Mouse (Mus musculus): Measurements from ENCODE around the gene Elmo1.

Elmo1 gene

DNA sequence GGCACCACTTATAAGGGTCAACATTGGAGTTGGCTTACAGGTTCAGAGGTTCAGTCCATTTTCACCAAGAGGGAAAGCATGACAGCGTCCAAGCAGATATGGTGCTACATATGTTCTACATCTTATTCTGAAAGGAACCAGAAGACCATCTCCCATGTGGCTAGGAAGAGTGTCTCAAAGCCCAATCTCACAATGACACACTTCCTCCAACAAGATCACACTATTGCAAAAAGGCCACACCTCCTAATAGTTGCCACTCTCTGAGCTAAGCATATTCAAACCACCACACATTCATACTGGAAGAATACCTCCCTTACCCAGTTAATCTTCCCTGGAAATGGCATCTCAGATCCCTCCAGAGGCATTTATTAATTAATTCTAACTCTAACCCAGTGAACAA lies 66.7 kb downstream of the Elmo1 start:
- no peak for DNase-seq (ENCODE audit: low read depth, low spot score)

DNA sequence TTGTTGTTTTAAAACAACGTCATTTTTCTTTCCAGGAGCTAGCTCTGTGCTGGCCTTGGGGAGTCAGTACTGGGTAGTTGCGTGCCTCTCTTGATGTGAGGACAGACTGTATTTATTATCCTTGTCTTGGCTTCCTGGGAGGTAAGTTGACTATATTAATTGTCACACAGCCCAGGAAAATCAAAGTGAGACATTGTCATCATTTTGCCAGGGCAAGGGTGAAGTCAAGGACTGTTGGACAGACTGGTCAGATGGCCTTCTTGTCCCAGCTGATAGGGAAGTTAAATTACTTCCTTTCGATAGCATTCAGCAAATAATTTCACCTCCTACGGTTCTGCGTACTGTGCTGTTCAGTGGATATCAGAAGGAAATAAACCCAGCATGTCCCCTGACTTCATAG lies 67.1 kb downstream of the Elmo1 start:
- DNase-seq (ENCODE audit: low read depth, low spot score) = no peak

DNA sequence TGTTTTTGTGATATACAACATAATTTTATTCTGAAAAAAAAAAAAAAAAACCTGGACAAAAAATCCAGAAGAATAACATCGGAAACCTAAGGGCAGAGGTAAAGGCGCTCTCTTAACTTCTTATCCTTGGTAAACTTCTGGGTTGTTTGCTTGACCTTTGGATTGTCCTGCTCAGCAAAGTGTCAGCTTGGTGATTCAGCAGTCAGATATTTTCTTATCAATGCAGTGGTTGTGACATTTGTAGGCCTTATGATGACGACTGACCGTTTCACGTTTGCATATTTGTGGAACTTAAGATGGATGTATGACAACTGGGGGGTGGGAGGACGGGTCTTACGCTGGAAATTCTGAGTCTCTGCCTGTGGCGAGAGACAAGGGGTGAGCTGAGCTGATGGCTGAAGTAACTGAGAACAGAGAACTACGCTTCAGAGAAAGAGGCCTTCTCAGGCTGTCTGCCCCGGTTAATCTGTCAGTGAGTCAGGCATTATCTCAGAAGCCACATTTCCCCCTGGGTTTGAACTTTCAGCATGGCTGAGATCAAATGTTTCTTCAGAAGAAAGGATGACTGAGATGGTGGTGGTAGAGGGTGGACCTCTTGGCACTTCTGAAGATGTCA lies 73.1 kb downstream of the Elmo1 start:
- peak; percentile 20 for DNase-seq (ENCODE audit: low read depth, low spot score)

DNA sequence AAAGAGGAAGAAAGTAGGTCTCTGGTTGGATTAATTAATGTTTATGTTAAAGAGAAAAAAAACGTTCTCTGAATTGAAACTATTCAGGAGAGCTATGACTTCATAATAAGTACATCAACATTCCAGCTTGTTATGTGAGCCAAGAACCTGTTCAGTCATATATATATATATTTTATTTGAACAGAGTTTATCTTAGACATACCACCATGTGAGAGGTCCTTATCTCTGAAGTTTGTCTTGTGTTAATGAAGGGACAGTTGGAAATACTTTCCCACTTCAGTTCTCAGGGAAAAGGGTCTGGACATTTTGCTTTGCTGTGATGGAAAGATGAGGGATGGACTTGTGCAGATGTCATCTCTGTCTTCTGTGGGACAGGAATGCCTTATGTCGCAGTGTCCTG lies 74.4 kb downstream of the Elmo1 start:
- no peak for DNase-seq (ENCODE audit: low read depth, low spot score)

DNA sequence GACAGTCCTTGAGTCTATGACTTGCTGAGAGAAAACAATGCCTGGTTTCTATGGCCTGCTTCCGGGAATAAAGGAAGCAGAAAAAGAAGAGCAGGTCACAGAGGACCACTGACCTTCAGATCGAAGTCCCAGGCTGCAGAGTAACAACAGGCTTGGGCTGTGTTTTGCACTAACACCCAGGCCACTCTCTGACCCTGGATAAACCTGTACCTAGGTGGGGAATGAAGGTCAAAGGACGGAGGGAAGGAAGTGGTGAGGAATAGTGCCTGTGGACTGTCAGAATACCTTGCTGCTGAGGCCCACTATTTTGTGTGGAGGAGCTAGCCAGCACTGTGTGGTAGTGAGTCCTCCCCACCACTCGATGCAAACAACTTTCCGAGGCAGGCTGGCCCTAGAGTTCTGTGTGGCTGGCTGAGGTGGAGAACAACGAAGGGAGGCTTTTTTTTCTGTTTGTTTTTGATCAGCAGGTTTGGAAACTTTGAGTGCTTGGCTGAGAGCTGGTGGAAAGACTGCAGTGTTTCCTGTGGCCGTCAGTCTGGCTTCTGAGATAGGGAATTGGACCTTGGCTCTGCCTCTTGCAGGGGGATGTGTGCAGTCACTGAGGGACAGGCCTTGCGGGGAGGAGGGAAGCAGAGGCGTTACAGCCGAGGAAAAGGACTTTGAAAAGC lies 83.7 kb downstream of the Elmo1 start:
- DNase-seq (ENCODE audit: low read depth, low spot score) = no peak

DNA sequence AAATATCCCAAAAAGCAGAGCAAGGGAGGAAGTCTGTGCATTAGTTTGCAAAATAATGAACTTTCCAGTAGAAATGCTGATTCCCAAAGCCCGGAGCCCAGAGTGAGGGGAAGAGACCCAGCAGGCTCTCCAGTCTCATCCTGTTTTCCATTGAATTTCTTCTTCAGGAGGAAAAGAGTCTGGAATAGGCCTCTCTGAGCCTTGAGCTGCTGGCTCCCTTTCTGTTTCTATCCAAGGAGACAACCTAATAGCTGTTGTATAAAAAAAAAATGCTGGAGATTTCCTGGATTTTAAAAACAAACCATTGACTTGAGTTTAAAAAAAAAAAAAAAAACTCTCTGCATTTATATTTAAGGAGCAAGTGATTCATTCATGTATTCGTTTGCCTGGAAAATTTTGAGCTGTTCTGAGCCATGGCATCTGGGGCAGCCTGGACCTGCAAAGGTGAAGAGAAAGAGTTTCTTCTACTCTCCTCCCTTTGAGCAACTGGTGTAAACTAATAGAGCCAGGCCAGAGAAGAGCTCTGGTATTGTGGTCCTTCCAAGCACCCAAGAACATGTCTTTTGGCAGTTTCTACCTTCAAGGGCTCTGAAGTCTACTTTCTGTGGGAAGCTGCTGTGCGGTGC lies 84.4 kb downstream of the Elmo1 start:
- no peak for DNase-seq (ENCODE audit: low read depth, low spot score)

DNA sequence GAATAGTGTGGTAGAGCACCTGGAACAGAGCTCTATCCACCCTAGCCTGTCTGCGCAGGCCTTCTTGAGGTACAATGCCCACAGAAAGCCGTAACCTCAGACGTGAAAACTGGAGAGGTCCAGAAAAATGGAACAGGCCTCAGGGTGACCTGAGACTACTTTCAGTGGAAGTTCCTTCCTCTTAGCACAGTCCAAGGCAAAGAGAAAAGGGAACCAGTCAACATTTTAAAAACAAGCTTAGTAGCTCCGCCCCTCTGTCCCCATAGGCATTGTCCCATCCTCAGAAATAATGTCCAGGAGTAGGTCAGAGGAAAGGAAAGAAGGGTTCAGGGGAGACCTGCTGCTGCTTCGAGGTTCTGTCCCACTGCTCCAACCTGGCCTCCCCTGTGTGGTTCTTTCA lies 90.3 kb downstream of the Elmo1 start:
- DNase-seq (ENCODE audit: low read depth, low spot score) = no peak

DNA sequence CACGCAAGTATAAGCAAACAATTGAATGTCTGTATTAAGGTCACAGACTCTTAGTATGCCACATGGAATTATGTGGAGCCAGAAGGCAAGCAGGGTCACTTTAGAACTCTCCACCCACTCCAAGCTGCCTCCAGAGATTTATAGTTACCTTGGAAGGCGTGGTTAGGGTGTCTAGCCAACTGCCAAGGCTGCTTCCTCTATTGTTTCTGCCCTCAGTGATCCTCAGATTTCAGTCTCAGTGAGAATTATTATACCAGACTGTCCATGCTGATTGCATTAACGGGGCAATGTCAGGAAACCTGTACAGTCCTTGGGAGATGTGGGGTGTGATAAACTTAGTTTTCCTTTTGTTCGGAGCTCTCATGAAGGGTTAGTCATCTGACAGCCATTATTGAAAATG lies 90.9 kb downstream of the Elmo1 start:
- DNase-seq (ENCODE audit: low read depth, low spot score) = no peak

DNA sequence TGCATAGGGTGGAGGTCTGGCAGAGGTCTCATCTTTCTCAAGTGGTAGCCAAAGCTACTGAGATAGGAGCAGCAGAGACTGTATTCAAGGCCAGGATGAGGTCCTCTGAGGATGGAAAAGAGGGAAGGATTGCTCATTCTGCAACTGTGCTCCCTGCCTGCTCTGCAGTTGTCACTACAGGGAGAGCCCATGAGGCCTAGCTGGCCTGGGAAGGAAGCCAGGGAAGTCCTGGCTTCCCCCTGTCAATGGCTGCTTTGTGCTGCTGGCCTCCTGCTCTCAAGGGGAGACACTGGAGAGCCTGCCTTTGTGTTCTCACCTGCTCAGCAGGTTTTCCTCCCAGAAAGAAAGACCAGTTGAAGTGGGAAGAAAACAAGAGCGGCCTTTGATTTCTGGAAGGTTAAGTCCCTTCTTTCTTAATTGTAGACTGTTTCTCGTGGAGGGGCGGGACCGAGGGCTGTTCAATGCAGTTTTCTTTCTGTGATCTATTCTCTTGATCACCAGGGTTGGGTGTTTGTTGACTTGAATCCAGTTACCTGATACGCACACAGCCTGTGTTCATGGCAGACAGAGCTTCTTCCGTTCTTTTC lies 91.9 kb downstream of the Elmo1 start:
- no peak for DNase-seq (ENCODE audit: low read depth, low spot score)

DNA sequence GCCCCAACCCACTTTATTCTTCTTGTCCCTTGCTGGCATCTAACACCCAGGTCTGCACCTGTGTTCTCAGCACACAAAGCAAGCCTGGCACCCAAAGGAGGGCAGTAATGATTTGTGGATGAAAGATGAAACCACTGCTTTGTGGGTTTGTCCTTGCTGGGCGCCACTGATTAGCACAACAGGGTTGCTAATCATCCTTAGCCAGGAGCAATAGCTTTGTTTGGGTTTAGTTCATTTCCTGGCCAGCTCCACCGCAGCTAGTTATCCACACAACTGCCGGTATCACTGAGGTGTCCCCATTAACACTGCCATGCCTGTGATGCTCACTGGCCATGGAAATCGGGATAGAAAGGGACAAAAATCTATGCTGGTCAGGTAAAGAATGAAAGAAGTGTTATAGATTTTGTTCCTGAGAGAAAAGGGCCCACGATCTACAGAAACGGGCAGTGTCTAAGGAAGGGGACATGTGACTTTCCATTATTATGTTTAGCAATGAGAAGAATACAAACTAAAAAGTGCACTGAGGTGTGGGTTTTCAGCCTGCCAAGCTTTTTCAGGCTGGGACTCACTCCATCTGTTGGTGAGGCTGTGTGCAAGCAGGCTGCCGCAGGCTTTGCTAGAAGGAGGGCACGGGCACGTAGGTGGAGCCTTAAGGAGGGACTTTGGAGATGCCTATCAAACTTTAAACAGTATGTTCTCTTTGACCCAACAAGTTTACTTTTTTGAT lies 93.3 kb downstream of the Elmo1 start:
- DNase-seq (ENCODE audit: low read depth, low spot score) = peak; percentile 84

DNA sequence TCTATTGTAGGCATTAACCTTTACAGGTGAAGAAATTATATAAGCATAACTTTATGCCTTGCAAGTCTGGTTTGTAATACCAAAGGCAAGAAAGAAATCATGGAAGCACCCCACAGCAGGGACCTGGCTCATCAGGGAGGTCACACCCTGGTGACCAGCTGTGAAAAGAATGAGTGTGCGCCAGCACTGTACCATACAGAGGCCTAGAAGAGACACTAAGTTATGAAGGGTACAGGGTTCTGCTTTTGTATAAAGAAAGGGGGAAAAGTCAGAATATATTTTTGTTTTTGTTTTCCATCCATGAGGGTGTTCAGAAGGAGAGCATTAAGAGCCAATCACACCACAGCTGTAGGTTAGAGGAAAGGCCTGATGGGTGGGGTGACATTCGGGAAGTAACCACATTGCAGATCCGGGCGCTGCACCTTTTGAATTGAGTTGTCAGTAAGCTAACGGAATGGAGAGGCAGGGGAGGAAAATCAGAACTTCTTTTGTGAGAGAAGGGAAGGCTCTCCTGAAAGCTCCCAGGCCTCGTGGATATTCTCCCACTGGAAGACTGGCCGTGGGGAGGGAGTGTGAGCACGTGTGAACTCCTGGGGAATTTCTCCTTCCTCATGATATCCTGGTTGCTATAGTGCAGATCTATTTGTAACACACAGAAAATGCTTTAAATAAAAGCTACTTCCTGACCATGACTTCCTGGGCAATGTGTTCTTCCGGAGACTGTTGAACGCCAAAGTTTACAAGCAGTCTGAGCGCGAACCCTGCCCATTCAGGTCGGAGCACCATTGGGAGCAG lies 94.0 kb downstream of the Elmo1 start:
- peak; percentile 69 for DNase-seq (ENCODE audit: low read depth, low spot score)

DNA sequence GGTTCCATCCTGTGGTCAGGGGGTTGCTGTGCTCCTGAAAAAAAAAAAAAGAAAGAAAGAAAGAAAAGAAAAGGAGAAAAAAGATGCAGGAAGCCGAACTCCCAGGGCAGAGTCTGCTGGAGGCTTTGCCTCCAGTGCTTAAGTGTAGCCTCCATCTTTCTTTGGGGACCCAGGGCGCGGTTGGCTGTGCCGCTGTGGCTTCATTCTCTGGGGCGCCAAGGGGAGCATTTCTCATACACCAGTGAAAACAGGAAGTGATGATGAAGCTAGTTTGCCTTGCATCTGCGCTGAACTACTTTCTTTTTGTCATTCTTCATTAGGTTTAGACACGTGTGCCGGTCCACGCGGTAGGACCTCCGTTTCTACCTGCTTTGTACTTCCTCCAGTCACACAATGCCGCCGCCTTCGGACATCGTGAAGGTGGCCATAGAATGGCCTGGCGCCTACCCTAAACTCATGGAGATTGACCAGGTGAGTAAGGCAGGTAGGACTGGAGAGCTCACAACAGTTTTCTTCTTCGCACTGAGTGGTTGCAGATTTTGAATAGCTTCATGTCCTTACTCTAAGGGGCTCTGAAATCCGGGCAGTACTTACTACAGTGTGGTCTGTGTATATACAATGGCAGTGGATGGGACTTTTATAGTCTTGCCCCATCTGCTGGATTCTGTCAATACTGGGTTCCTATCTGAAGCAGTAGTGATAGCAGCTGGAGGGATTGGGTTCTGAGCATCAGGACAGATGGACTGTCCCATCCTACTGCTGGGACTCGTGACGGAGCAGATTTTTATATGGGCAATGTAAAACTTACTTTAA lies 94.8 kb downstream of the Elmo1 start:
- DNase-seq (ENCODE audit: low read depth, low spot score) = peak; percentile 90

DNA sequence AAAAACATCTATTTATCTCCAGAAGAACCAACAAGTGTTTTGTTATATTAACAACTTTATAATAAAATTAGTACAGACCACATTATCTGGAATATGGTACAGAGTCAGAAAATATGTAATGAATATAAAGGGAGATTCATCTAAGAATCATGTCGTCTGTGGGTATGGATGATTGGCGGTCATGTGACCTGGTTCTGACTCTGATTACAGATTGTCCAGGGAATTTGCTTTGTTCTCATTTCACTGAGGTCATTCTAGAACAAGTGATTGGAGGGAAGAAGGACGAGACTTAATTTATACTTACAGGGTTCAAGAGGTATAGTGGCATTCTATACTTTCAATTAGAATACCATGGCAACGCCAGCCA lies 95.4 kb downstream of the Elmo1 start:
- no peak for DNase-seq (ENCODE audit: low read depth, low spot score)

DNA sequence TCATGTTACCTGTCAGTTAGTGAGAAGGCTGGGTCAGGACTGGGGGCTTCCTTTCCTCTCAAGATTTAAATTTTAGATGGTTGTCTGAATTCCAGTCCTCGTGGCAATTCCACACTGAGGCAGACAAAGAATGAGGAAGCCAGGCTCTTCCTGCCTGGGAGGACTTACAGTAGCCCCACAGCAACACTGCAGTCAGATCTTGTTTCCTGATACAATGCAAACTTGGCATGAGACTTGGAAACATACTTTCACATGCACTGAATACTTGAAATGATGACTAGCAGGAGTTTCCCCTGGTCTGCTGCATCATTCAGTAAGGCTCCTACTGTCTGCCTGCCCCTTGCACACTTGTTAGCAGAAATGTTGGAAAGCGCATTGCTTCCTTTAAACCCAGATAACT lies 97.3 kb downstream of the Elmo1 start:
- DNase-seq (ENCODE audit: low read depth, low spot score) = no peak

DNA sequence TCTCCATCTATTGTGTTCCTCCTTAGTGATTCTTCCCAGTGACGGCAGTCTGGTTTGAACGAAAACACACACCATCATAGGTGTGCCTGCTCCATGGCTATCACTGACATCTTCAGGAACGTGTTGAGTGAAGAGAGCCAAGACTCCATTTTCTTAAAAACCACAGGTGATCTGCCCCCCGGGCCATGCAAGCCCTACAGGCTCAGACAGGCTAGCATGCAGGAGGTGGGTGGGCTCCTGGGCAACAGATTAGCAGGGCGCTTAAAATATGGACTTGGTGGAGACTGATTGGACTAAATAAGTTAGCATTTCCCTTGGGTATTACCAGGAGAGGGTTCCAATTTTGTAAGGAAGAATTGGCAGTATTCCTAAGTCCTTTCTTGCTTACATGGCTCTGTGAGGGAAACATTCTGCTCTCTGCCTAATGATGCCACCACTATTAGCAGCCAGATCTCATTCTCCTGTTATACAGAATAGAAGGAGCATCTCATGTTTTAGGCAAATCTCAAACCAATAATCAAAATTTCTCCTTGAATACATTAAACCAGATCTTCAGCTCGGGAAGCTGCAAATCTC lies 101.7 kb downstream of the Elmo1 start:
- DNase-seq (ENCODE audit: low read depth, low spot score) = no peak

DNA sequence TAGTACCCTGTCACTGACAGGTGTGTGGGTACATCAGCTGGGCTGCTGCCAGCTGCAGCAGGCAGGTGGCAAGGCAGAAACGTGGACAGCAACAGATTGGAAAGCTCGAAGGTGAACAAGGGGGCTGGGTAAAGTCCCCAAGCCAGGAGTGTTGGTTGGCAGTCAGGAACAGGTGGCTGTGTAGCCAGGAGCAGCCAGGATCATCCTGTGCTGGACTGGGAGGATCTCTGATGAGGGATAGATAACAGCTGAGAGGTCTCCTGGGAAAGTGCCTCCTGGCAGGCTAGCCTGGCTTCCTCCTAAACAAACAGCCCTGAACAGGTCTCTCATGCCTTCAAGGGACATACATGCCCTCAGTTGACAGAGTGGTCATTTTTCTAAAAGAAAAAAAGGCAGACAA lies 110.2 kb downstream of the Elmo1 start:
- DNase-seq (ENCODE audit: low read depth, low spot score) = no peak

DNA sequence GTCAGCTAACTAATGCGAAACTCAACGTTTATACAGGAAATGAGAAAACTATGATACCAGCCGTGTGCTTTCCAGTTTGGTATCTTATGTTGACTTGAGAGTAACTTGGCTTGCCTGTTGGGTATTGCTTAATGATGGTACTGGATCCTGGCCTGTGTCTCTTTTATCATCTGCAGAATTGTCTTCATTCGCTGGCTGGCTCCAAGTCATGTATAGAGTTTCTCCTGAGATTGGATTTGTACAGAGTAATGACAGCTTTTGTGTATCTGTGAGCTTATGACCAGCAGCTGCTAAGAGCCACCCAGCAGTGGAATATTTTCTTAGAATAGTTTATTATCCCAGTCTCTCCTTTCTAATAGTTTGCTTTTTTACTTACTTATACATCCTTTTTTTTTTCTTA lies 112.2 kb downstream of the Elmo1 start:
- no peak for DNase-seq (ENCODE audit: low read depth, low spot score)

DNA sequence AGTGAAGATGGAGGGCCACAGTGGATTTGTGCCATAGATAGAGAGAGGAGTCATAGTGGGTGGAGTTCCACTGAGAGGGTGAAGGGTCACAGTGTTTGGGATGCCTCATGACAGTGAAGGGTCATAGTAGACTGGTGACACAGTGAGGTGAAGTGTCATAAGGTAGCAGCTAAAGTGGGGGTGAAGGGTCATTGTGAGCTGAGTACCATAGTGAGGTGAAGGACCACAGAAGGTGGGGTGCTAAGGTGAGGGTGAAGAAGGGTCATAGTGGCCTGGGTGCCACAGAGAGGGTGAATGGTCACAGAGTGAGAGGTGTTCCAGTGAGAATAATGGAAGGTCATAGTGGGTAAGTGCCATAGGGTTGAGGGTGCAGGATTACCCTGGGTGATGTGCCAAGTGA lies 113.8 kb downstream of the Elmo1 start:
- DNase-seq (ENCODE audit: low read depth, low spot score) = no peak

DNA sequence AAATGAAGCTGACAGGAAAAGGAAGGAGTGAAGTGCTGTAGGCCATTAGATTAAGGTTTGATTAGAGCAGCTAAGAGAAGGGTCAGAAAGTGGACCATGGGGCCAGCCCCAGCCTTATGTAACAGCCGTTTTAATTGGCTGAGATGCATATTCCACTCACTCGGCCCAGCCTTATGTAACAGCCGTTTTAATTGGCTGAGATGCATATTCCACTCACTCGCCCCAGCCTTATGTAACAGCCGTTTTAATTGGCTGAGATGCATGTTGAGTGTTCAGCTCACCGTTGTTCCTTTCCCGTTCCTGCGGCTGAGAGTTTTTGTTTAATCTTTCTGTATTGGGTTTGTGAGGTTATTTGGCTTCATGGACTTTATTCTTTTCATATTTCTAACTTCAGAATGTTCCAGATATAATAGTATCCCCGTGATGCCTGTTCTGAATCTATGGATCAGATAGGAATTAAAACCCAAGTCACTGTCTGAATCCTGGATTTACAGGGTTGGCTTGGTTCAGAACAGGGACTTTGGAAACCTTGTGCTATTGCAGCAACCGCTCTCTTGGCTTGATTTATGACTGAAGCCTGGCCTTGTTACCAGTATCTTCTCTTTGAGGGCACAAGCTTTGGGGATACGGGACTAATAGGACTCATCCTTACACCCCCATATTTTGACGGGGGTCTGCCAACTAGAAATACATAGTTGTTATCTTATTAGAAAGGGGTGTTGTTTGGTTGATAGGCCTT lies 114.8 kb downstream of the Elmo1 start:
- no peak for DNase-seq (ENCODE audit: low read depth, low spot score)

DNA sequence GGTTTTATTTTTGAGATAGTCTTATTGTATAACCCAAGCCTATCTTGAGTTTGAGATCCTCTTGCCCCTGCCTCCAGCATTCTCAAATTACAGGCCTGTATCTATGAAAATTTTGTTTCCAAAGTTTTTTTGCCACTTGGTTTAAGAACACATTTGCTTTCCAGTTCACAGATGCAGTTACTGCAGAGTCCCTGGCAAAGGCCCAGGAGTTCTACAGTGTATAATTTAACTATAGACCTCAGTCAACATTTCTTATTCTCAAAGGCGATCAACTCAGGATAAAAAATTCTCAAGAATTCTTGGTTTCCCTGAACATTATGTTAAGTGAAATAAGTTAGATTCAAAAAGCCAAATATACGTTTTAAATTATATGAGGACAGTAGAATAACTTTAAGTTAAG lies 115.3 kb downstream of the Elmo1 start:
- no peak for DNase-seq (ENCODE audit: low read depth, low spot score)
